In genomic region chr5:143512305-143512704, GRCm38 (mm10) we compare ENCODE assay signal across 21 mouse cellular contexts. TPM values are rescaled to one million over a fixed set of nuclear protein-coding genes. Genes with fewer than 3 reads are reported as not detected.
DNase-seq lines count a peak whose midpoint lies in the region; ATAC-seq and TF ChIP-seq lines count a peak whose summit lies in the region.
"Had no signal": no experiment of that assay in that cellular context is flagged by ENCODE, and none has a peak within 500 bp of the region (broad histone marks: within the 10 kb centered on the region; RNA-seq: fewer than 3 reads in every experiment).

No protein-coding gene starts in this region.

- H3K4me3 ChIP-seq in heart, embryonic 15.5 days = no peak overlapping the region
- no peak overlapping the region for H3K4me3 ChIP-seq in embryonic facial prominence, embryonic 15.5 days (replicated peaks)
- H3K4me3 ChIP-seq in liver, embryonic 14.5 days (ENCODE audit: insufficient read depth in 1 of 2, low read depth in 2 of 2, low read length in 2 of 2) = no peak overlapping the region
- H3K4me3 ChIP-seq in small intestine, adult 2 months (ENCODE audit: low read depth, low read length) = no peak overlapping the region
- no peak overlapping the region for H3K4me3 ChIP-seq in forebrain, embryonic 12.5 days (replicated peaks)
- no peak overlapping the region for H3K4me3 ChIP-seq in layer of hippocampus, adult 2 months
- H3K4me3 ChIP-seq: forebrain, embryonic 15.5 days; midbrain, embryonic 13.5 days; myocyte had no signal

- no peak overlapping the region for H3K9ac ChIP-seq in heart, embryonic 15.5 days
- no peak overlapping the region for H3K9ac ChIP-seq in embryonic facial prominence, embryonic 15.5 days
- no peak overlapping the region for H3K9ac ChIP-seq in liver, embryonic 14.5 days (replicated peaks)
- no peak overlapping the region for H3K9ac ChIP-seq in forebrain, embryonic 12.5 days
- H3K9ac ChIP-seq: forebrain, embryonic 15.5 days; hindbrain, embryonic 14.5 days; midbrain, embryonic 13.5 days had no signal

- DNase-seq in heart, adult 11 months = no peak
- DNase-seq in liver, embryonic 14.5 days (ENCODE audit: low read depth in 3 of 3, low spot score in 3 of 3) = peak in 1 of 3 experiments; percentile 63
- no peak for DNase-seq in layer of hippocampus, adult 2 months (ENCODE audit: low spot score in 2 of 2)
- DNase-seq in urinary bladder, postnatal 25 days (ENCODE audit: low spot score) = no peak
- DNase-seq: adrenal gland, postnatal 25 days; B cell, adult 2 months; cerebellum, adult 8-10 months; heart, postnatal 14 days; kidney, adult 11 months; kidney, postnatal 14 days; retina, postnatal 1 day had no signal

- WGBS in heart, embryonic 15.5 days = 75% methylated on average over 4 of the region's 4 CpGs
- WGBS in embryonic facial prominence, embryonic 15.5 days = 76% methylated on average over 4 of the region's 4 CpGs
- 28% methylated on average over 4 of the region's 4 CpGs for WGBS in liver, embryonic 14.5 days (ENCODE audit: insufficient replicate concordance)
- WGBS in small intestine, adult 2 months = 47% methylated on average over 4 of the region's 4 CpGs
- 97% methylated on average over 4 of the region's 4 CpGs for WGBS in forebrain, embryonic 12.5 days

- no peak for ATAC-seq in heart, embryonic 15.5 days (replicated peaks; ENCODE audit: insufficient number of reproducible peaks, insufficient read depth, low FRiP score, low read depth)
- ATAC-seq in embryonic facial prominence, embryonic 15.5 days (ENCODE audit: insufficient number of reproducible peaks, low FRiP score, low TSS enrichment, low read depth) = no peak
- ATAC-seq in liver, embryonic 14.5 days (ENCODE audit: insufficient read depth) = peak; percentile 61; the same call in 1 of the 2 replicates
- ATAC-seq in forebrain, embryonic 12.5 days (ENCODE audit: low FRiP score) = no peak
- ATAC-seq: activated CD4-positive, CD25-positive, alpha-beta regulatory T cell, adult 4 months; forebrain, embryonic 15.5 days; midbrain, embryonic 13.5 days had no signal

- no peaks in the 10 kb centered on the region for H3K9me3 ChIP-seq in heart, embryonic 15.5 days (replicated peaks)
- no peaks in the 10 kb centered on the region for H3K9me3 ChIP-seq in embryonic facial prominence, embryonic 15.5 days (replicated peaks)
- no peaks in the 10 kb centered on the region for H3K9me3 ChIP-seq in liver, embryonic 14.5 days (ENCODE audit: control insufficient read depth, low read length)
- no peaks in the 10 kb centered on the region for H3K9me3 ChIP-seq in forebrain, embryonic 12.5 days
- H3K9me3 ChIP-seq: forebrain, embryonic 15.5 days; midbrain, embryonic 13.5 days had no signal

- TF ChIP-seq POLR2A in small intestine, adult 2 months (IDR thresholded peaks at IDR 0.05; ENCODE audit: low read depth, low read length) = no peak

- H3K36me3 ChIP-seq in heart, embryonic 15.5 days = peaks cover 35% of the 10 kb centered on the region
- H3K36me3 ChIP-seq in embryonic facial prominence, embryonic 15.5 days = peaks cover 63% of the 10 kb centered on the region
- H3K36me3 ChIP-seq in liver, embryonic 14.5 days (replicated peaks; ENCODE audit: control insufficient read depth, insufficient read depth, low read depth) = peaks cover 57% of the 10 kb centered on the region
- H3K36me3 ChIP-seq in small intestine, adult 2 months (ENCODE audit: control insufficient read depth, insufficient read depth, low read length) = peaks cover 67% of the 10 kb centered on the region
- peaks cover 85% of the 10 kb centered on the region for H3K36me3 ChIP-seq in forebrain, embryonic 12.5 days (replicated peaks)

- H3K4me1 ChIP-seq in heart, embryonic 15.5 days (replicated peaks) = peaks cover 66% of the 10 kb centered on the region
- peaks cover 48% of the 10 kb centered on the region for H3K4me1 ChIP-seq in embryonic facial prominence, embryonic 15.5 days
- peaks cover 30 to 47% of the 10 kb centered on the region in 2 experiments for H3K4me1 ChIP-seq in liver, embryonic 14.5 days (replicated peaks; ENCODE audit: control insufficient read depth in 2 of 2, insufficient read depth in 2 of 2, low read length in 1 of 2)
- peaks cover 19% of the 10 kb centered on the region for H3K4me1 ChIP-seq in small intestine, adult 2 months (ENCODE audit: control insufficient read depth, insufficient read depth, insufficient read length, low read length)
- peaks cover 12% of the 10 kb centered on the region; the same call in 1 of the 2 replicates for H3K4me1 ChIP-seq in forebrain, embryonic 12.5 days

- H3K4me2 ChIP-seq in heart, embryonic 15.5 days = no peak overlapping the region
- H3K4me2 ChIP-seq in embryonic facial prominence, embryonic 15.5 days (replicated peaks) = no peak overlapping the region
- peak overlapping the region; percentile 24 for H3K4me2 ChIP-seq in liver, embryonic 14.5 days (ENCODE audit: low read depth)
- no peak overlapping the region for H3K4me2 ChIP-seq in forebrain, embryonic 12.5 days
- H3K4me2 ChIP-seq: forebrain, embryonic 15.5 days; hindbrain, embryonic 14.5 days; midbrain, embryonic 13.5 days had no signal

- H3K27me3 ChIP-seq in heart, embryonic 15.5 days = no peaks in the 10 kb centered on the region
- no peaks in the 10 kb centered on the region for H3K27me3 ChIP-seq in embryonic facial prominence, embryonic 15.5 days
- no peaks in the 10 kb centered on the region for H3K27me3 ChIP-seq in liver, embryonic 14.5 days (ENCODE audit: control insufficient read depth, insufficient read depth, low read length)
- no peaks in the 10 kb centered on the region for H3K27me3 ChIP-seq in small intestine, adult 2 months (ENCODE audit: control insufficient read depth, insufficient read depth, low read length)
- H3K27me3 ChIP-seq in forebrain, embryonic 12.5 days = no peaks in the 10 kb centered on the region
- H3K27me3 ChIP-seq: forebrain, embryonic 15.5 days; midbrain, embryonic 13.5 days; Patski had no signal

- H3K27ac ChIP-seq in heart, embryonic 15.5 days = 0 out of 2 replicates have a peak overlapping the region, but pooled peaks have one; percentile 5
- H3K27ac ChIP-seq in embryonic facial prominence, embryonic 15.5 days (replicated peaks) = peak overlapping the region; percentile 24; the same call in 1 of the 2 replicates
- H3K27ac ChIP-seq in liver, embryonic 14.5 days = peak overlapping the region; percentile 32; the same call in 1 of the 2 replicates
- H3K27ac ChIP-seq in small intestine, adult 2 months (ENCODE audit: insufficient read depth, low read depth, low read length) = peak overlapping the region; percentile 31
- H3K27ac ChIP-seq in forebrain, embryonic 12.5 days = no peak overlapping the region
- no peak overlapping the region for H3K27ac ChIP-seq in layer of hippocampus, adult 2 months
- H3K27ac ChIP-seq: forebrain, embryonic 15.5 days; hindbrain, embryonic 14.5 days; midbrain, embryonic 13.5 days had no signal

- no peak for TF ChIP-seq CTCF in liver, embryonic 14.5 days (IDR thresholded peaks at IDR 0.05; ENCODE audit: low read depth)
- TF ChIP-seq CTCF in small intestine, adult 2 months (IDR thresholded peaks at IDR 0.05; ENCODE audit: extremely low read depth, insufficient read length, insufficient replicate concordance, low read depth, low read length) = no peak
- TF ChIP-seq CTCF in layer of hippocampus, adult 2 months (conservative IDR thresholded peaks at IDR 0.05) = no peak

- peak; percentile 28; the same call in 1 of the 2 replicates for TF ChIP-seq EP300 in liver, embryonic 14.5 days (IDR thresholded peaks at IDR 0.05; ENCODE audit: low read depth)

RNA-seq across cellular contexts. Expression of gene Rac1, which starts 15.5 kb away (rescaled TPM):
- 322 and 367 TPM in 2 replicates for polyA plus RNA-seq in heart, embryonic 15.5 days (2015; fragmentation: Nextera tagmentation; extraction: Ambion mirVana)
- 488 and 536 TPM in 2 replicates for polyA plus RNA-seq in embryonic facial prominence, embryonic 15.5 days (2015; fragmentation: Nextera tagmentation; extraction: Ambion mirVana)
- polyA plus RNA-seq in liver, embryonic 14.5 days (2012; rRNA removed) = 53.9 and 115 TPM in 2 replicates
- 146 and 161 TPM in 2 replicates for polyA plus RNA-seq in liver, embryonic 14.5 days (2014; fragmentation: Nextera tagmentation; extraction: Ambion mirVana)
- polyA plus RNA-seq in small intestine, adult 2 months (2012; rRNA removed) = 219 and 504 TPM in 2 replicates
- 377 and 395 TPM in 2 replicates for polyA plus RNA-seq in forebrain, embryonic 12.5 days (2016; fragmentation: Nextera tagmentation; extraction: Ambion mirVana)
- total RNA-seq in layer of hippocampus, adult 2 months (2021) = 100 to 1,000 TPM; 393 to 396 TPM

RNA-seq across cellular contexts. Expression of gene Daglb, which starts 47.9 kb away (rescaled TPM):
- polyA plus RNA-seq in heart, embryonic 15.5 days (2015; fragmentation: Nextera tagmentation; extraction: Ambion mirVana) = 7.9 and 9.3 TPM in 2 replicates
- polyA plus RNA-seq in embryonic facial prominence, embryonic 15.5 days (2015; fragmentation: Nextera tagmentation; extraction: Ambion mirVana) = 11.9 and 13.3 TPM in 2 replicates
- polyA plus RNA-seq in liver, embryonic 14.5 days (2012; rRNA removed) = 4.9 TPM in 2 replicates
- 4.5 and 5.4 TPM in 2 replicates for polyA plus RNA-seq in liver, embryonic 14.5 days (2014; fragmentation: Nextera tagmentation; extraction: Ambion mirVana)
- polyA plus RNA-seq in small intestine, adult 2 months (2012; rRNA removed) = 9.8 and 12.7 TPM in 2 replicates
- 13.0 and 13.8 TPM in 2 replicates for polyA plus RNA-seq in forebrain, embryonic 12.5 days (2016; fragmentation: Nextera tagmentation; extraction: Ambion mirVana)
- 10 to 100 TPM; 27.7 to 32.1 TPM for total RNA-seq in layer of hippocampus, adult 2 months (2021)

Comparison
In these comparisons a context has a peak if more than half of its experiments do, and no peak if none do; other contexts are left out.
1. H3K27ac ChIP-seq: peak in heart, embryonic 15.5 days (single experiment), embryonic facial prominence, embryonic 15.5 days (single experiment), liver, embryonic 14.5 days (single experiment) and small intestine, adult 2 months (single experiment); none in forebrain, embryonic 12.5 days (single experiment) and layer of hippocampus, adult 2 months (single experiment).